Mouse (Mus musculus): ENCODE results near the gene Itgb3bp.

Itgb3bp gene

DNA sequence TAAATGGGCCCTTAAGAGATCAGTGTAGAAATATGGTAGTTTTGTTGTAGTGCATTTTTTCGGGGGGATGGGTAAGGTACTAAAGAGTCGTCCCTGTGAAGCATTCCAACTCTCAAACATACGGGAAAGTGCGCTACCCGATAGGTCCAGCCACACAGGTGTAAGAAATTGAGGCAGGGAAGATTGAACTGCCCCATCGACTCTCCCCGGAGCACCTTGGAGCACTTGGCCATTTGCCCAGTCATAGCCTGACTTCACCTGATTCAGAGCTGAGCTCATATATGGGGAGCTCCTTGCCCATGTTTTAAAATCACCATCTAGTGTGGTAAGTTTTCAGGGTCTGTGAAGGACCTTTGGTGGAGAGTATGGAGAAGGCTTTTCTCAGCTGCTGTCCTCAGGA lies 5.2 kb upstream of the Itgb3bp start:
- no peak for DNase-seq (ENCODE audit: low spot score in 2 of 2)

DNA sequence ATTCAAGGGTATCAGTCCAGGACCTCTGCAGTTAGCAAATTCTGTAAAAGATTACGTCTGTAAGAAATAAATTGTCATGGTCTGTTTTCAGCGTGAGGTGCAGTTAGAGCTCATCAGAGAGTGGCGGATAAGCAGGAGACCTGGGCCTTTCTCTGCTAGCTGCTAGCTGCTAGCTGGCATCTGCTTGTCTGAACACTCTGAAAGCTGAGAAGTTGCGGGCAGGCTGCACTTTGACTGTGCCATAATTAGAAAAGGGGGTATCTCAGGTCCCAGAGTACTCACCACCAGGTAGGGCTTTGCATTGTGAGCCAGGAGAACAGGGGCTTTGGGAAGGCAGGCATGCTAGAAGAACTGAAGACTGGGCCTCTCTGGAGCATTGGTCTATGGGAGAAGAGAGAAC lies 2.2 kb upstream of the Itgb3bp start:
- no peak for DNase-seq (ENCODE audit: low spot score in 2 of 2)

- no peak for DNase-seq (ENCODE audit: low spot score in 2 of 2)
Measured at GRCm38 (mm10) chr4:99931240-99931580, 1.6 kb upstream of the Itgb3bp start.

- DNase-seq (ENCODE audit: low spot score in 2 of 2) = no peak
Measured at GRCm38 (mm10) chr4:99930518-99931239, 1.1 kb upstream of the Itgb3bp start.

DNA sequence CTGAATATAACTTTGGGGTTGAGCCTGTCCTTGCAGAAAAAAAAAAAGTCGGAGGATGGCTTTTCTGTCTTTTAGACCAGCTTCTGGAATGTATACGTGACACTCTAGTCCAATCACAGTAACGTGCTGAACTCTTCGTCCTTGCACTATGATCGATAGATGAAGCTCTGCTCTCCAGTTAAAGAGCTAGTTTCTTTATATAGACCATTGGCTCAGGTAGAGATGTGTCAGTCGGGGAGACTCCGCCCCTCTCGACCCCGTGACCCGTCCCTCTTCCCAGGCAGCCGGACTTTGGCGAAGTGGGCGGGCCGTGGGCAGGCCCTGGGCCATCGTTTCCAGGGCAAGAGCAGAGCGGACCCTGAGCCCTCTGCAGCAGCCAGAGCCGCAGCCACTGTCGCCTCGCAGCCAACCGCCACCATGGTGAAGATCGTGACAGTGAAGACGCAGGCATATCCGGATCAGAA lies 432 bp downstream of the Itgb3bp start, which contains the start of gene Pgm1:
TSS of gene Pgm1 (plus strand) at position 266 of the 464 bp plus-strand sequence.
- peak in 1 of 2 experiments; percentile 80 for DNase-seq (ENCODE audit: low spot score in 2 of 2)

GRCm38 (mm10) chr4:99928521-99928920 lies 1.1 kb downstream of the Itgb3bp start:
- no peak for DNase-seq (ENCODE audit: low spot score in 2 of 2)

DNA sequence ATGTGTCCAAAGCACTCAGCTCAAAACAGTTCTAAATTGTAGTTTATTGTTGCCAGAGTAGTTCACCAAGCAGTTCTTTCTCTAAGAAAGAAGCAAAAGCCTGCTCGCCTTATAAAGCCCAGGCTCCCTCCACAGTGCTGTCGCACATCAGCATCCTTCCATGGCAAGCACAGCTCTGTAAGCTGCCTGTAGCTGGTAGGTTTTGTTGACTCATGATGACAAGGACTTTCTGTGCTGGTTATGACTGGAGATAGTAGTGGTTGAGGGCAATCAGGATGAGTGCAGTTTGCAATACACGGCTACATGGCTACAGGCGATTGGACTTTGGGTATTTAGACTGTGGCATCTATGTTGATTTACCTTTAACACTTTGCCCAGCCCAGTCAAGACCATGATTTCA lies 3.2 kb downstream of the Itgb3bp start:
- DNase-seq (ENCODE audit: low spot score in 2 of 2) = no peak

DNA sequence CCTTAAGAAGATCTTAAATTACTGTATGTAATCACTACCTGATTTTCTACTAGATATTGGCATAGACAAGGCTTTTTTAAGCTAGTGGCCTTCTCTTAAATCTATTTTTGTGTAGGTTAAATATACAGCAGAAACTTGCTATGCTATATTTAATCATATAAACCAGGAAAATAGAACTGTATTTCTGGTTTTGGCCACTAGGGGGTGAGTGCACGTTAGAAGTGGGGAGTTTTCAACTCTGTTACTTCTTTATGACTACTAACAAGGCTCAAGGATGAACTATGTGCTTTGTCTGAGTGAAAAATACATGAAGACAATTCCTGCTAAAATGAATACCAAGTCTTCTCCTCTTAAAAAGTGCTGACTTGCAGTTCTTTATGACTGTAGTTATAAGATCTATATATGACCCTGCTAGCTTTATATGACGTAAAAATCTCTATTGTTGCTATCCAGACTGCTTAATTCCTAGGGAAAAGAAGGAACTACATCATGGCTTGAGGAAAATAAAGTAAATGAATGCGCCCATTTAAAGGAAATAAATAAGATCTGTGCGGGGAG lies 15.6 kb downstream of the Itgb3bp start:
- DNase-seq (ENCODE audit: low spot score in 2 of 2) = no peak

- DNase-seq (ENCODE audit: low spot score in 2 of 2) = no peak
Measured at GRCm38 (mm10) chr4:99882405-99882804, 47.2 kb downstream of the Itgb3bp start.

DNA sequence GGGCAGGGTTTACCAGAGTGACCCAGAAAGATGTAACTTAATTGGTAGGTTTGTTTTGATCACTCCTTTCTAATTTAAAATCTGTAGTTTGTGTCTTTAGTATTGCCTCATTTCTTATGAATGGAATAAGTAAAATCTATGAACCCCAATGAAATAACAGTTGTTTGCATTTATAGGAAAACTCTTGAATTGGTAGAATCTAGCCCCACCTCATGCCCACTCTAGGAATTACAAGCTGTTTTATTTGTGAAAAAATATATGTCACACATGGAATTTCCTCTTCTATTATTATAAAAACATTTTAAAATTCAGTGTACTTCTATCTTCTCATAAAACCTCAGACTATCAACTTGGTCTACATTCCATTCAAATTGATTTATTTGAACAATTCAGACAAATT lies 47.7 kb downstream of the Itgb3bp start:
- no peak for DNase-seq (ENCODE audit: low spot score in 2 of 2)

- DNase-seq (ENCODE audit: low spot score in 2 of 2) = peak; percentile 74 to 84
Measured at GRCm38 (mm10) chr4:99829094-99830073, 100.2 kb downstream of the Itgb3bp start, which contains the start of gene Efcab7. Gene Efcab7 (plus strand): TSS chr4:99829198.

GRCm38 (mm10) chr4:99828739-99829093 lies 100.9 kb downstream of the Itgb3bp start:
- DNase-seq (ENCODE audit: low spot score in 2 of 2) = no peak

GRCm38 (mm10) chr4:99828337-99828736 lies 101.3 kb downstream of the Itgb3bp start:
- no peak for DNase-seq (ENCODE audit: low spot score in 2 of 2)

DNA sequence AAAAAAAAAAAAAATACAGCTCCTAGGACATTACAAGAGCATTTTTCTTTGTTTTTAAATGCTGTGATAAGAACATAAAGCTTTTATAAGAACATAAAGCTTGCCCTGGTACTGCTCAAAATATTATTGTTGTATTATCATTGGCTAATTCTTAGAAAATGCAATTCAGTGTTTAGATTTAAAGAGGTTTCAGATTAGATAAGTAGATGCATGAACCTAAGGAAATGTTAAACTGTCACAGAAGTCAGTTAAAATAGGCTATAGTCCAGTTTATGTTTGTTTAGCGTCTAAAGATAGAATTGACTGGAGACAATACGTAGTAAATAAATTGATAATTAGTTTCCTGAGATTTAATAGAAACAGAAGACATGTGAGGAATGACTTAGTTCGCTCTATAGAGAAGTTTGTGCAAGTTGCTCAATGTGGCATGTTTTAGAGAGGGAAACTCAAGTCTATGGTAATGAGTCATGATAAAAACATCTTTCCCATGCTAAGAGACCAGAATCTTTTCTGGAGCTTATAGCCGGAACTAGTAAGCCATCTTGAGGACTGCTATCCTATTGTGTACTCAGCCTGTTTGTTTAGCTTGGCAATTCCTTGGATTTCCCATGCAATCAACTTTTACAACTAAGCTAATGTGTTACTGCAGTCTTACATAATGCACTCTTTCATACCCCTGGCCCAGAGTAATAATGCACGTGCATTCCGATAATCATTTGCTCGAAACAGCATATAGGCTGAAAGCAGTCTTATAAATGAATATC lies 112.7 kb downstream of the Itgb3bp start:
- DNase-seq (ENCODE audit: low spot score in 2 of 2) = no peak

GRCm38 (mm10) chr4:99792365-99792764 lies 137.2 kb downstream of the Itgb3bp start:
- no peak for DNase-seq (ENCODE audit: low spot score in 2 of 2)

- DNase-seq (ENCODE audit: low spot score in 2 of 2) = no peak
Measured at GRCm38 (mm10) chr4:99773041-99773440, 156.6 kb downstream of the Itgb3bp start.

- peak in 1 of 2 experiments; percentile 4 for DNase-seq (ENCODE audit: low spot score in 2 of 2)
Measured at GRCm38 (mm10) chr4:99770555-99770954, 159.1 kb downstream of the Itgb3bp start.

- DNase-seq (ENCODE audit: low spot score in 2 of 2) = no peak
Measured at GRCm38 (mm10) chr4:99766753-99767152, 162.9 kb downstream of the Itgb3bp start.

DNA sequence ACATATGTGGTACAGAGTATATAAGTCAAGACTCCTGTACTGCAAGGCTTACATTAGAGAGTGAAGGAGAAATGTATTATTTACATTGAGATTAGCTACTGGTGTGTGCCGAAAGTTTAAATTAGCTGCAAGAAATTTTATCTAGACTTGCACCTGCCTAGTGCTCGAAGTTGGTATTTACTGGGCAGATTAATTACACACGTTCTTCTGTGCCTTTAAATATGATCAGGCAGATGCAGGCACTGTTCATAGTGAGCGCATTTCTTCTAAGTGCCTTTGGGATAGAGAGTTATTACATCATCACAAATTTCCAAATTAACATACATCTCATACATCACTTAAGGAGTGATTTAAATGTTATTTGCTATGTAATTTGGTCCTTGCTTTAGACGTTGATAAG lies 163.3 kb downstream of the Itgb3bp start:
- DNase-seq (ENCODE audit: low spot score in 2 of 2) = no peak

- DNase-seq (ENCODE audit: low spot score in 2 of 2) = no peak
Measured at GRCm38 (mm10) chr4:99752426-99752825, 177.2 kb downstream of the Itgb3bp start.

DNA sequence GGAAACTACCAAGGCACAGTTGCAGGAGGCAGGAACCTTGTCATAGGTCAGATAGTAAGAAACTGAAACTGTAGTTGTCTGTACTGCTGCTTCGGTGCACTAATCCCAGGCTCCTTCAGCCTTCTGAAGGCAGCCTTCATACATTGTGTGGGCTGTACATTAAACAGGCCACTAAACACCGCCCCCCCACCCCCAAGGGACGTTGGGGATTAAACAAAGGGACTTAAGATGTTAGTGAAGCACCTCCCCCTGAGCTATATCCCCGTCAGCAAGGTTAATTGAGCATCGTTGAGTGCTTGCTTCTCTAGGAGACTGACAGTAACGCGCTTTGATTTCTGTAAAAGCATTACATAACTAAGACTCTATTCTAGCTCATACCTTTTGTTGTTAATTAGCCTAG lies 189.8 kb downstream of the Itgb3bp start:
- no peak for DNase-seq (ENCODE audit: low spot score in 2 of 2)

All from urinary bladder, adult 18-20 months (tissue).